Mouse (Mus musculus) hindbrain, embryonic 15.5 days (tissue): ENCODE measurements around the gene Elmsan1. TPM values are rescaled to one million over a fixed set of nuclear protein-coding genes. Genes with fewer than 3 reads are reported as not detected.

Source experiments
- ATAC-seq: fragments of 200-750 bp; cut with Nextera tagmentation; 2 replicates; pipeline ENCODE4 v1.8.0; 2017; ENCODE audit warnings: low read depth, moderate number of reproducible peaks, moderate TSS enrichment; ENCODE audit not compliant: low FRiP score
- H3K27ac ChIP-seq: fragments of 300-500 bp; sonication (generic); replicated peaks from 2 replicates; pipeline ENCODE4 v1.5.1; 2015; ENCODE audit warnings: mild to moderate bottlenecking, inconsistent platforms
- H3K27me3 ChIP-seq: fragments of 300-500 bp; sonication (generic); 2 replicates; pipeline ENCODE4 v1.6.1; 2015; ENCODE audit warnings: control low read depth, inconsistent platforms
- H3K36me3 ChIP-seq: fragments of 300-500 bp; sonication (generic); 2 replicates; pipeline ENCODE4 v1.6.1; 2015; ENCODE audit warnings: control low read depth, inconsistent platforms
- H3K4me1 ChIP-seq: fragments of 300-500 bp; sonication (generic); replicated peaks from 2 replicates; pipeline ENCODE4 v1.6.1; 2015; ENCODE audit warnings: control low read depth, inconsistent platforms
- H3K4me2 ChIP-seq: fragments of 300-500 bp; sonication (generic); 2 replicates; pipeline ENCODE4 v1.6.1; 2015; ENCODE audit warnings: moderate library complexity, mild to moderate bottlenecking, inconsistent platforms
- H3K4me3 ChIP-seq: fragments of 300-500 bp; sonication (generic); 2 replicates; pipeline ENCODE4 v1.5.1; 2015; ENCODE audit warnings: mild to moderate bottlenecking, inconsistent platforms
- H3K9ac ChIP-seq: fragments of 300-500 bp; sonication (generic); 2 replicates; pipeline ENCODE4 v1.6.1; 2015; ENCODE audit warnings: inconsistent platforms
- H3K9me3 ChIP-seq: fragments of 300-500 bp; sonication (generic); 2 replicates; pipeline ENCODE4 v1.6.1; 2016; ENCODE audit warnings: control low read depth, inconsistent platforms
- WGBS: fragments of 180-500 bp; shearing (Covaris S2); methylation state at CpG from one replicate; pipeline ENCODE4 v1.1.7; 2015; 5-methylcytosine and 5-hydroxymethylcytosine counted together
- polyA plus RNA-seq: library from polyadenylated mRNA; unstranded; fragments of >200 nt; fragmentation: Nextera tagmentation; extraction: Ambion mirVana; gene quantifications from 2 replicates; pipeline ENCODE4 v1.2.1, GENCODE M21; 2015

The Elmsan1 gene
- polyA plus RNA-seq, 1 experiment from 2014 or later = 4.5 TPM

DNA sequence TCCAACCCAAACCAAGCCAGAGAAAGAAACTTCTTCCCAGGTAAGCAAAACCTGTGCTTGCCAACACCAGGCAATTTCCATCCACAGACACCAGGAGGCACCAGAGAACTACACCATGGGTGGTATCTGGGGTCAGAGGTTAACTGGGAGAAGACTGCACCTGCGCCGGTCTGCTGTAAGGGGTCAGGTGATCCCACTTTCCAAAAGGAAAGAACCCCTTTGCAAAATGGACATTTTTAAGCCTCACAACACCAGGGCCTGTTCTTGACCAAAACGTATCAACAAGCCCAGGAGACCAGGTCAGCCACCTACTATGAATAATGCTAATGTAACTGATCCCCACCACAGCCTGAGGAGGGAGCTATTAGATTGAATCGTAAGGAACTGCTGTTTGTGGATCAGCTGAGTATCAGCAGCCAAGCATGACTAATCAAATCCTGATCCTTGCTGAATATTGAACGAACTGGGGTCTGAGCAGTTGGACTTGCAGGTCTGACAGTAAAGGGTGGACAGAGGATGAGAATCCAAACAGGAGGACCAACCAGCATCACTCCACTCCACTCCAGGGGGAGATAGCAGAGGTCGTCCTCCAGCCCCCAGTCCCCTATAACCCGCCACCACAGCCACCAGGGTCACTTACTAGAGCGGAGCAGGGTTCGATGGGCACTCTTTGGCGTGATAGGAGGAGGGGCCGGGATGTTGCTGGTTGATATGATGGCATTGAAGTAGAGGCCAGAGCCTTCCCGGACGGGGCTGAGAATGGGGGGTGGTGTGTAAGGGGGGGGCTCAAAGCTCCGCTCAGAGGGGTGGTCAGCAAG lies 56.9 kb downstream of the Elmsan1 start:
- Histone ChIP-seq H3K4me1 (no peaks in the 10 kb centered on the region), H3K27me3 (no peaks in the 10 kb centered on the region), H3K4me2 (no peak overlapping the region), H3K4me3 (no peak overlapping the region), H3K9ac (no peak overlapping the region), H3K36me3 (peaks cover 15% of the 10 kb centered on the region), H3K9me3 (no peaks in the 10 kb centered on the region), H3K27ac (no peak overlapping the region)
- ATAC-seq = no peak; the same call in 1 of the 2 replicates
- 75% methylated on average over 14 of the region's 14 CpGs for WGBS

DNA sequence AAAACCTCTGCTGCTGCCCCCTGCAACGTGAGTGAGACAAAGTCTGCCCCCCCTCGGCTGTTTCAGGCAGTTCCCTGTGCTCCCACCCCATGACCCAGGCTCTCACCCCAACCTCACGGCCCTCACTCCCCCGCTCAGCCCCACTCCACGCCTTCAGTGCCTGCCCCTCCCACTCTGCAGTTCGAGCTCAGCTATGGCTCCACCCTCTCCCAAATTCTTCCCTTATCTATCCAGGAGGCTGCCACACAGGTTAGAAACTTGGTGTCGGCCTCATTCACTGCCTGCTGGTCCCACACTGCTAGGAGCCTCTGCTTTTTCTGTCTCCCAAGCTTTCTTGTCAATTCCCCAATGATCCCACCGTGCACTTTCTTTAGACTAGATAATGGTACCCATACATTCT lies 57.6 kb downstream of the Elmsan1 start:
- H3K4me3 ChIP-seq = no peak overlapping the region
- H3K9me3 ChIP-seq = no peaks in the 10 kb centered on the region
- no peak overlapping the region for H3K4me2 ChIP-seq
- no peak overlapping the region for H3K9ac ChIP-seq
- 81% methylated on average over 8 of the region's 8 CpGs for WGBS
- ATAC-seq = no peak
- no peaks in the 10 kb centered on the region for H3K4me1 ChIP-seq
- peaks cover 21% of the 10 kb centered on the region for H3K36me3 ChIP-seq
- H3K27me3 ChIP-seq = no peaks in the 10 kb centered on the region
- H3K27ac ChIP-seq = no peak overlapping the region

- H3K4me2 ChIP-seq = no peak overlapping the region
- no peak for ATAC-seq
- no peak overlapping the region for H3K9ac ChIP-seq
- no peak overlapping the region for H3K27ac ChIP-seq
- 93% methylated on average over 8 of the region's 8 CpGs for WGBS
- H3K27me3 ChIP-seq = no peaks in the 10 kb centered on the region
- H3K9me3 ChIP-seq = no peaks in the 10 kb centered on the region
- H3K4me3 ChIP-seq = no peak overlapping the region
- peaks cover 23% of the 10 kb centered on the region for H3K36me3 ChIP-seq
- no peaks in the 10 kb centered on the region for H3K4me1 ChIP-seq
Observed at GRCm38 (mm10) chr12:84160491-84160890, 58.2 kb downstream of the Elmsan1 start.

GRCm38 (mm10) chr12:84158156-84158555 lies 60.5 kb downstream of the Elmsan1 start:
- no peak for ATAC-seq
- no peaks in the 10 kb centered on the region for H3K4me1 ChIP-seq
- no peak overlapping the region for H3K9ac ChIP-seq
- peaks cover 30% of the 10 kb centered on the region for H3K36me3 ChIP-seq
- H3K27me3 ChIP-seq = no peaks in the 10 kb centered on the region
- 94% methylated on average over 14 of the region's 14 CpGs for WGBS
- no peak overlapping the region for H3K4me2 ChIP-seq
- no peaks in the 10 kb centered on the region for H3K9me3 ChIP-seq
- H3K27ac ChIP-seq = no peak overlapping the region
- no peak overlapping the region for H3K4me3 ChIP-seq

GRCm38 (mm10) chr12:84156210-84156609 lies 62.5 kb downstream of the Elmsan1 start:
- Histone ChIP-seq H3K4me2 (no peak overlapping the region), H3K9ac (no peak overlapping the region), H3K27ac (no peak overlapping the region), H3K4me3 (no peak overlapping the region), H3K36me3 (peaks cover 30% of the 10 kb centered on the region), H3K4me1 (no peaks in the 10 kb centered on the region), H3K27me3 (no peaks in the 10 kb centered on the region), H3K9me3 (no peaks in the 10 kb centered on the region)
- ATAC-seq = no peak
- WGBS = 96% methylated on average over 18 of the region's 18 CpGs

DNA sequence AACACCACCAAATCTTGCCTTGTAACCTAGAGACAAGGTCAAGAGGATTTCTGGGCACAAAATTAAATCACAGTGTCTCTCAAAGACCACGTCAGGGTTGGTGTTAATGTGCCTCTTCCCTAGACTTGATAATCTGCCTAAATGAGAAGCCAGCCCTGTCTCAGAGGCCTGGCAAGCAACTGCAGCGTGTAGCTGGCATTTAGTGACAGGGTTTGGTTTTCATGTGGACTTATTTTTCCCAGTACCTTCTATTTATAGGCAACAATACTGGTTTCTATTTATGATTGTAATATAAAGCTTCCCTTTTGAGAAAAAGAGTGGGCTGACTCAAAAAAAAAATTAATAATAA lies 63.2 kb downstream of the Elmsan1 start:
- Histone ChIP-seq H3K27me3 (no peaks in the 10 kb centered on the region), H3K27ac (no peak overlapping the region), H3K4me2 (no peak overlapping the region), H3K9ac (no peak overlapping the region), H3K4me1 (no peaks in the 10 kb centered on the region), H3K9me3 (no peaks in the 10 kb centered on the region), H3K4me3 (no peak overlapping the region), H3K36me3 (peaks cover 30% of the 10 kb centered on the region)
- 72% methylated on average over 2 of the region's 2 CpGs for WGBS
- no peak for ATAC-seq

- Histone ChIP-seq H3K4me1 (peaks cover 3% of the 10 kb centered on the region), H3K4me2 (no peak overlapping the region), H3K27me3 (no peaks in the 10 kb centered on the region), H3K4me3 (no peak overlapping the region), H3K27ac (no peak overlapping the region), H3K9me3 (no peaks in the 10 kb centered on the region), H3K9ac (no peak overlapping the region), H3K36me3 (peaks cover 30% of the 10 kb centered on the region)
- no peak for ATAC-seq
- WGBS = 72% methylated on average over 11 of the region's 11 CpGs
Observed at GRCm38 (mm10) chr12:84154786-84155522, 63.7 kb downstream of the Elmsan1 start.

DNA sequence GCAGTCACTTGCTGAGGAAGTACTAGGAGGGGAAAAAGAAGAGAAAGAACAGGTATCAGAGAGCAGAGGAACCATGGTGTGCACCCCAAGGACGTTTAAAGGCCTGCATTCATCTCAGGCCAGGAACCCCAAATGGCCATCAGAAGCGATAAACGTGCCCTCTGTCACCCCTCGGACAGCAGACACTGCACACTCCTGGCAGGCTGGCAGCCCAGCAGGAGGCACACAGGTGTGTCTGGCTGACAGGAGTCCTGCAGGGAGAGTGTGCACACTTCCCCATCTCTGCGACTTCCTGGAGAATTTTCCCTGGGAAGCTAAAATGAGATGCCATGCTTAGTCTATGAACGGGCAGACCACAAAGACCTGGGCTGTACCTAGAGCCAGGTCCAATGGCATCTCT lies 65.3 kb downstream of the Elmsan1 start:
- H3K27ac ChIP-seq = no peak overlapping the region
- peaks cover 24% of the 10 kb centered on the region for H3K36me3 ChIP-seq
- H3K27me3 ChIP-seq = no peaks in the 10 kb centered on the region
- no peak overlapping the region for H3K4me3 ChIP-seq
- ATAC-seq = no peak
- no peaks in the 10 kb centered on the region for H3K9me3 ChIP-seq
- no peak overlapping the region for H3K4me2 ChIP-seq
- H3K9ac ChIP-seq = no peak overlapping the region
- WGBS = 83% methylated on average over 6 of the region's 6 CpGs
- H3K4me1 ChIP-seq = peaks cover 10% of the 10 kb centered on the region

DNA sequence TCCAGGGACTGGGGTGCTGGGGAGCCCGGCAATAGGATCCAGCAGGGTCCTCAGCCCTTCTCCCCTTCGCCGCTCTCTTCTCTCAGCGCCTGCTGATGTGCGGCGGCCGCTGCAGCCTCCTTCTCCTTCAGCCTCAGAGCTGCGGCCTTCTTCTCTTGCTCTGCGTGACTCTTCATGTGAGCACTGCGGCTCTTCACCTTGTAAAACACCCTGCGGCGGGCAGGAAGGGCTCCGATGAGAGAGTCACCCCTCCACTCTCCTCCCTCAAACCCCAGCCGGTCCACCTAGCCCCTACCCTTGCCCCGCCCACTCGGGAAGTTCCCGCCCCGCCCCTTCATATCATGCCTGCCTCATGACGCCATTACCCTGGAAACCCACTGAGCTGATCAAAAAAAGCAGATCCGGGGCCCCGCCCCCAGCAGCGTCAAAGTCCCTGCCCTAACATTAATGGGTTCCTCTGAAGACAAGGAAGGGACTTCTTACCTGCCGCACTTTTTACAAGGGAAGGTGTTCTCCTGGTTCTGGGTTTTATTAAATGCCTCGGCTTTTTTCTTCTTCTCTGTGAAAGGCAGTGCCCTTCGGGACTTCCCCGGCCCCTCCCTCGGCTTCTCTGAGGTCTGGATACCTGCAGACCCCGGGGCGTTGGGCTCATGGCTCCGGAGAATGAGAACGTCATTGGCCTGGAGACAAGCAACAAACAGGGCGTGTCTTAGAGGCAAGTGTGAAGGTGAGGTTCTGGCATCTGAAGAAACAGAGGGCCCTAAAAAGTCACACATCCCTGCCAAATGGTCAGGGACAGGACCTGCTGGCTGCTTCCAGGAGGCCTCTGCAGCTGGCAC lies 66.1 kb downstream of the Elmsan1 start:
- H3K36me3 ChIP-seq = peaks cover 18% of the 10 kb centered on the region
- ATAC-seq = no peak
- H3K9me3 ChIP-seq = no peaks in the 10 kb centered on the region
- peaks cover 15% of the 10 kb centered on the region for H3K4me1 ChIP-seq
- no peak overlapping the region for H3K4me3 ChIP-seq
- WGBS = 74% methylated on average over 32 of the region's 32 CpGs
- H3K4me2 ChIP-seq = no peak overlapping the region
- H3K9ac ChIP-seq = no peak overlapping the region
- H3K27ac ChIP-seq = no peak overlapping the region
- no peaks in the 10 kb centered on the region for H3K27me3 ChIP-seq

DNA sequence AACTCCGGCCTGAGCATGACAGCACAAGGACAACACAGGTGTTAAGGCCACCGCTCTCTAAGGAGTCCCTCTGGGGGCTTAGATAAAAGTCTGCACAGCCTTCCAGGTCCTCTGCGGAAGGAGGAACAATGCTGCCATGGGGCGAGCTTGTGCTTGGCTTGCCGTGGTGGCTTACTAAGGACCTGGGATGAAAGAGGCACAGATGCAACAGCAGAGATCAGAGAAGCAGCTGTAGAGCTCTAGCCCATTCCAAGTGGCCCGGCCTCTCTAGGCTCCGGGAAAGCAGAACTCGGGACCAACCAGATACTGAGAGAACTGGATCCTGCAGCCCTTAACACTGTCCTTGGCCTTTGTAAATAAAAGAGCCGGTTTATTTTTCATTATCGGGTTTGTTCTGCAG lies 66.8 kb downstream of the Elmsan1 start:
- no peak for ATAC-seq
- Histone ChIP-seq H3K4me2 (no peak overlapping the region), H3K4me1 (peaks cover 21% of the 10 kb centered on the region), H3K27ac (no peak overlapping the region), H3K9me3 (no peaks in the 10 kb centered on the region), H3K36me3 (peaks cover 16% of the 10 kb centered on the region), H3K27me3 (no peaks in the 10 kb centered on the region), H3K4me3 (no peak overlapping the region), H3K9ac (no peak overlapping the region)
- WGBS = 92% methylated on average over 10 of the region's 10 CpGs

- Histone ChIP-seq H3K9me3 (no peaks in the 10 kb centered on the region), H3K4me3 (no peak overlapping the region), H3K4me2 (no peak overlapping the region), H3K9ac (no peak overlapping the region), H3K4me1 (peaks cover 21% of the 10 kb centered on the region), H3K36me3 (peaks cover 9% of the 10 kb centered on the region; the same call in 1 of the 2 replicates), H3K27me3 (no peaks in the 10 kb centered on the region), H3K27ac (no peak overlapping the region)
- no peak for ATAC-seq
- 59% methylated on average over 6 of the region's 6 CpGs for WGBS
Observed at GRCm38 (mm10) chr12:84150976-84151375, 67.7 kb downstream of the Elmsan1 start.

DNA sequence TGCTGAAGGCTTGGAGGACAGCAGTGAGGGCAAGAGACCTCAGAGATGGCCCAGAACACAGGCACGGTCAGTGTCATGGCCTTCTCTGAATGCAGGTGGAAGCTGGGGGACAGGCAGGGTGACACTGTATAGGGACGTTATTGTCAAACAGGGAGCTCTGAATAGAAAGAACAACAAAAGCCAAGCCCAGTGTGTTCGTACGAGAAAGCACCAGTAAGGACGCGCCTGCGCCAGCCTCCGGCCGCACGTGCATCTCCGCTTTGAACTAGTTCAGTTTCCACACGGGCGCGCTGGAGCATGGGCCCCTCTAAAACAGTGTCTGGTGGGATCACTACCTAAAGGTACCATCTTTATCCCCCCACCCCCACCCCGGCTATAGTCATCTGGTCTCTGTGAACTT lies 68.7 kb downstream of the Elmsan1 start:
- ATAC-seq = no peak

More for the DNA sequence above, 68.7 kb downstream of the Elmsan1 start:
- Histone ChIP-seq H3K36me3 (peaks cover 3% of the 10 kb centered on the region; the same call in 1 of the 2 replicates), H3K9me3 (no peaks in the 10 kb centered on the region), H3K4me3 (no peak overlapping the region), H3K27me3 (no peaks in the 10 kb centered on the region), H3K9ac (no peak overlapping the region), H3K4me2 (no peak overlapping the region), H3K4me1 (peaks cover 21% of the 10 kb centered on the region), H3K27ac (no peak overlapping the region)
- 38% methylated on average over 15 of the region's 15 CpGs for WGBS
